Mouse (Mus musculus): Measurements from ENCODE around the gene Snrpa1.

The Snrpa1 gene

GRCm38 (mm10) chr7:66060066-66060956 lies 1.5 kb downstream of the Snrpa1 start:
- in situ Hi-C loops (cut with MboI; ENCODE audit: low pct_unique_long_range_greater_than_20kb in 1 of 2, low sequenced_read_pairs in 2 of 2, unreplicated experiment in 1 of 2): no loop called here

GRCm38 (mm10) chr7:66061057-66061456 lies 2.3 kb downstream of the Snrpa1 start:
- in situ Hi-C loops (cut with MboI; ENCODE audit: low pct_unique_long_range_greater_than_20kb in 1 of 2, low sequenced_read_pairs in 2 of 2, unreplicated experiment in 1 of 2): no loop called here

DNA sequence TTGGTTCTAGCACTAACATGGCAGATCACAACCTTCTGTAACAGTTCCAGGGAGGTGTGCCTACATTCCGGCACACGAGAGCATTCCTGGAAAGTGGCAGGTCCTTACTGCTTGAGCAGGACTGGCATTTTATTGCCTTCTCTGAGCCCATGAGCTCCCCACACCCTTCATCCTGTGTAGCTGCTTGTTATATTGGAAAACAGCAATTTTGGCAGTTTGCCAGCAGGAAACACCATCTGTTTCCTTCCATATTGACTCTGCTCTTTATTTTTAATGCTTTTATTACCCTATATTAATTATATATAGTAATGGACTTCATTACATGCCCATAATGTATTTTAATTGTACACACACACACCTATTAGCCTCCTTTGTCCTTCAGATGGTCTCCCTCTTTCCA lies 17.6 kb downstream of the Snrpa1 start:
- in situ Hi-C loops (cut with MboI; ENCODE audit: low pct_unique_long_range_greater_than_20kb in 1 of 2, low sequenced_read_pairs in 2 of 2, unreplicated experiment in 1 of 2): no loop called here

DNA sequence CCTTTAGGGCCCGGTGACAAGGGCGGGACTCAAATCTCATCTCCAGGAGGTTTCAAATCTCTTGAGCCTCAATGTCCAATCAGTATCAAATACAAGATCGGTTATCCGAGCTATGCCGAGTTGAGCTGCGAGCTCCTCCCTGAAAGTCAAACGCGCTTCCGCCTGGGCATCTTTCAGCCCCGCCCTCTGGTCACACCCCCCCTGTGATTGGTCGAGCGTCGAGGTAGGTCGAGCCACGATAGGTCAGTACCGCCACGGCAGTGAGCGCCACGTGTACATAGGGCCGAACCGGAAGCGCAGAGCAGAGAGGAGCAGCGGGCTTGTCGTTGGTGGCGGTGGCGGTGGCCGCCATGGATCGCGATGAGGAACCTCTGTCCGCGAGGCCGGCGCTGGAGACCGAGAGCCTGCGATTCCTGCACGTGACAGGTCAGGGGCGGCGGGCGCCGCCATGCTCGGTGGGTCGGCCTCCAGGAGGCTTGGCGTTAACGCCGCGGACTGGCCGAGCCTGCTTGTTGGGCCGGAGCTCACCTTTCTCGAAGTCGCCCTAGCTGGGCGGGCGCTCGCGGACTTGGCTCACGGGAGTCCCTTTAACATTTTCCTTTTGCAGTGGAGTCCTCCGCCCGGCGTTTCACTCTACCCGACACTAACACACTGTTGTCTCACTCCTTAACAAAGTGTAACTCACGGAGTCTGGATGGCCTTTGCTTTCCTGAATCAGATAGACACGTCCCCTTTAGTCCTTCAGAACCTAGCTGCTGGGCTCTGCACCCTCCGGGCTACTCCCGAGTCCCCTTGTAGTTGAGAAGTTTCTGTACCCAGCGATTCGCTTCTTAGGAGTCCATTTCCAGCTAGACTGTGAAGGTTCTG lies 20.8 kb downstream of the Snrpa1 start, which contains the start of gene Selenos:
Gene Selenos, plus strand, starts transcription at position 286 of the 867 bp plus-strand sequence.
- in situ Hi-C loops (cut with MboI; ENCODE audit: low pct_unique_long_range_greater_than_20kb in 1 of 2, low sequenced_read_pairs in 2 of 2, unreplicated experiment in 1 of 2): no loop called here

- in situ Hi-C loops (cut with MboI; ENCODE audit: low pct_unique_long_range_greater_than_20kb in 1 of 2, low sequenced_read_pairs in 2 of 2, unreplicated experiment in 1 of 2): no loop called here
Observed at GRCm38 (mm10) chr7:66080231-66080613, 21.4 kb downstream of the Snrpa1 start.

- in situ Hi-C loops (cut with MboI; ENCODE audit: low pct_unique_long_range_greater_than_20kb in 1 of 2, low sequenced_read_pairs in 2 of 2, unreplicated experiment in 1 of 2): no loop called here
Observed at GRCm38 (mm10) chr7:66083757-66084156, 25.0 kb downstream of the Snrpa1 start.

- in situ Hi-C loops (cut with MboI; ENCODE audit: low pct_unique_long_range_greater_than_20kb in 1 of 2, low sequenced_read_pairs in 2 of 2, unreplicated experiment in 1 of 2): no loop called here
Observed at GRCm38 (mm10) chr7:66084546-66084945, 25.7 kb downstream of the Snrpa1 start.

DNA sequence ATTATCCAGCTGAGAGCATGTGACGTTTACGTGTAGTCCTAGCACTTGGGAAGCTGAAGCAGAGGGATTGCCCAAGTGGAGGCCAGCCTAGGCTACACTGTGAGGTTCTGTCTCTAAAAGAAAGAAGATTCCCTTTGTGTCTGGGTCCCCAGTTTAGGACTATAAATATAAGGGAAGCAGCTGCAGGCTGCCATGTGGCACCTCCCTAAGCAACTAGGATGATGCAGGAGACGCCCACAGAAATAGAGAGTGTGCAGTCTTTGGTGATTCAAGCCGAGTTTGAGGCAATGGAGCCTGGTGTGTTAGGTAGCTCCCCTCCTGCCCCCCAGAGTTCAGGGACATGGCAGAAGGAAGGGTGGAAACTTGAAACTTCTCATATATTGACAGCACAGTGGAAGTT lies 28.8 kb downstream of the Snrpa1 start:
- in situ Hi-C loops (cut with MboI; ENCODE audit: low pct_unique_long_range_greater_than_20kb in 1 of 2, low sequenced_read_pairs in 2 of 2, unreplicated experiment in 1 of 2): no loop called here

DNA sequence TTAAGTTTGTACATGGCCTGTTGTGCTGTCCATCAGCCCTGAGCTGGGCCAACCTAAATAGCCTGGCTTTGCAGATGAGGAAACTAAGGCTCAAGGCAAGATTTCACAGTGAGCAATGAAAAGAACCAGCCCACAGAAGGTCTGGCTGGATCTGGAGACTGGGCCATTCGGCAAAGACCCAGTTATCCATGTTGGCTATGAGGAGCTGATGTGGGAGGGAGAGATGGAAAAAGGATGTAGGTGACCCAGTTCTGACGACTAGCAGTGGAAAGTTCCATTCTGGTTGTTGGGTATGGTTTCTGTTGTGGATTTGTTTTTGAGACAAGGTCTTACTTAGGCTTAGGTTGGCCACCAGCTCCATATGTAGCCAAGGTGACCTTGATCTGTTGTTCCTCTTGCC lies 29.3 kb downstream of the Snrpa1 start:
- in situ Hi-C loops (cut with MboI; ENCODE audit: low pct_unique_long_range_greater_than_20kb in 1 of 2, low sequenced_read_pairs in 2 of 2, unreplicated experiment in 1 of 2): no loop called here

GRCm38 (mm10) chr7:66090676-66091190 lies 31.9 kb downstream of the Snrpa1 start:
- in situ Hi-C loops (cut with MboI; ENCODE audit: low pct_unique_long_range_greater_than_20kb in 1 of 2, low sequenced_read_pairs in 2 of 2, unreplicated experiment in 1 of 2): loop anchor here in 1 of 2 experiments (10.0 kb wide), 1 partner anchor 94 kb away; no protein-coding TSS in a partner anchor

DNA sequence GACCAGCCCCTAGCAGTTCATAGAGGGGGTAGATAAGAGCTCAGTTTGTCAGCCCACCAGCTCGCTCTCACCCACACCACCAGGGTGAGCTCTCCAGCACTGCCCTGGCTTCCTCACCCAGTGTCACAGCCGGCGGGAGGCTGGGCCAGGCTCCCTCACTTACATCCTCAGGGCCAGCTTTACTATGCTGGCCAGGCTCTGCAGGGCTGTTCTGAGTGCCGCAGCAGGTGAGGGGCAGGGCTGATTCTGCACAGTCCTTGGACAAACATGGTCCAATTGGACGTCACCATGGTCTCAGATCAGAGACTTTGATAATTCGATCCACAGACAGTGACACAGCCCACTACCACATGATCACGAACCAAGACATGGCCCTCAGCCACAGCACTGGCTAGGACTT lies 32.8 kb downstream of the Snrpa1 start:
- in situ Hi-C loops (cut with MboI; ENCODE audit: low pct_unique_long_range_greater_than_20kb in 1 of 2, low sequenced_read_pairs in 2 of 2, unreplicated experiment in 1 of 2): loop anchor here in 1 of 2 experiments (10.0 kb wide), 1 partner anchor 93 kb away; no protein-coding TSS in a partner anchor

DNA sequence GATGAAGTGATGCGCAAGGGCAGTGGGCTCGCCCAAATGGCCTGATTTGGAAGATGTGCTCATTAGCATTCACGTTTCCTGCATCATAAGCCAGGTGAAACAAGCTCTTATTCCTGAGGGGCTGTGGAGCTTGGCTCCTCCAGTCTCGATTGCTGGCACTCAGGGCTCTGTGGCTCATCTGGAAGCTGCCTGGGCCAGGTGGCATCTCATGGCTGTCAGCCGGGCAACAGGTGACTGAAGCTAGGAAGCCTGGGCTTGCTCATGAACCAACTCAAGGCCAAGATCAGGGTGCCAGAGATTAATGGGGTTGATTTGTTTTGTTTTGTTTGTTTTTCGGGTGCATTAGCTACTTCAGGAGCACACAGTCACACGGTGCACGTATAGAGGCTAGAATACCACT lies 33.9 kb downstream of the Snrpa1 start:
- in situ Hi-C loops (cut with MboI; ENCODE audit: low pct_unique_long_range_greater_than_20kb in 1 of 2, low sequenced_read_pairs in 2 of 2, unreplicated experiment in 1 of 2): loop anchor here in 1 of 2 experiments (10.0 kb wide), 1 partner anchor 92 kb away; no protein-coding TSS in a partner anchor

- in situ Hi-C loops (cut with MboI; ENCODE audit: low pct_unique_long_range_greater_than_20kb in 1 of 2, low sequenced_read_pairs in 2 of 2, unreplicated experiment in 1 of 2): loop anchor here in 1 of 2 experiments (10.0 kb wide), 1 partner anchor 91 kb away; no protein-coding TSS in a partner anchor
Observed at GRCm38 (mm10) chr7:66094141-66094540, 35.3 kb downstream of the Snrpa1 start.

DNA sequence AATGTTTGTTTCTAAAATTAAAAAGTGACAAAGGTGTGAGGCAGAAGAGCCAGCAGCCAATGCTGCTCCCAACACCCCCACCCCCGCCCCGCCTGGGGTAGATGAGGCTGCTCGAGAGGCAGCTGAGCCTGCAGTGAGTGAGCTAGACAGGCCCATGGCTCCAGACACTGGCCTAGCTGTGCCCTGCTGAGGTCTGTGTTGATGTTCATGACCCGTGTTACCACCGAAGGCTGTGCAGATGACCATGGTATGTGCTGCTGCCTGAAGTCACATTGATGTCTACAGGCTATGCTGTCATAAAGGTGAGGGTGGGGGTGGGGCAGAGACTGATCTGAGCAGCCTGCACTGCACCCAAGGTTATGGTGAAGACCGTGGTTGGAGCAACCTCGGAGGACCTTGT lies 40.0 kb downstream of the Snrpa1 start:
- in situ Hi-C loops (cut with MboI; ENCODE audit: low pct_unique_long_range_greater_than_20kb in 1 of 2, low sequenced_read_pairs in 2 of 2, unreplicated experiment in 1 of 2): loop anchor here in 1 of 2 experiments (10.0 kb wide), 1 partner anchor 86 kb away; no protein-coding TSS in a partner anchor

DNA sequence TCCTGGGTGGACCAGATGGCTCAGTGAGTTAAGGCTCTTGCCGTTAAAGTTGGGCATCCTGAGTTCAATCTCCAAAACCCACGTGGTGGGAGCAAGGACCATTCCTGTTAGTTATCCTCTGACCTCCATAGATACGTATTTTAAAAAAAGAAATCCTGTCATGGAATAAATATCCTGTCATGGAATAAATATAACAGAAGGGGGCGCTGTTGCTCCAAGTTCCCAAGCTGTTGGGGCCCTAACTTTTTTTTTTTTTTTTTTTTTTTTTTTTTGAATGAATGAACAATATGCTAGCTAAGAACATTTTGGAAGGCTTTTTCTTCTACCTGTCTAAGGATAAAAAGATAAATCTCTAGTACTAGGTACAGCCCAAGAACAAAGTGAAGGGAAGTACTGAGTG lies 43.1 kb downstream of the Snrpa1 start:
- in situ Hi-C loops (cut with MboI; ENCODE audit: low pct_unique_long_range_greater_than_20kb in 1 of 2, low sequenced_read_pairs in 2 of 2, unreplicated experiment in 1 of 2): loop anchor here (5.0 to 25.0 kb wide), 3 partner anchors 80 to 560 kb away; no protein-coding TSS in a partner anchor

DNA sequence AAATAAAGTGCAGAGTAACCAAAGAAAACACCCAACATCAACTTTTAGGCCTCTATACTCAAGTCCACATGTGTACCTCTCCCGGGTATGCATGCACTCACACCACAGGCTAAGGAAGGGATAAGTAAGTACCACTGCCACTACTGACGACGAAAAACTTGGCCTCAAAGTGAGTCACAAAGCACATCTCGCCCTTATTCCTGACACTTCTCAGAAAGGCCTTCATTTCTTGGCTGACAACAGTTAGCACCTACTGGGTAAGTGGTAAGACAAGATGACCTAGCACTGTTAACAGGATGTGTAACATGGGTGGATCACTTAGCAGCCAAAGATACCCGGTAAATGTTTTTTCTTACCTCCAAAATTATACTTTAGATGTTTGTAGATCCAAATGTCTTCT lies 45.7 kb downstream of the Snrpa1 start:
- in situ Hi-C loops (cut with MboI; ENCODE audit: low pct_unique_long_range_greater_than_20kb in 1 of 2, low sequenced_read_pairs in 2 of 2, unreplicated experiment in 1 of 2): loop anchor here (5.0 to 25.0 kb wide), 3 partner anchors 78 to 558 kb away; no protein-coding TSS in a partner anchor

DNA sequence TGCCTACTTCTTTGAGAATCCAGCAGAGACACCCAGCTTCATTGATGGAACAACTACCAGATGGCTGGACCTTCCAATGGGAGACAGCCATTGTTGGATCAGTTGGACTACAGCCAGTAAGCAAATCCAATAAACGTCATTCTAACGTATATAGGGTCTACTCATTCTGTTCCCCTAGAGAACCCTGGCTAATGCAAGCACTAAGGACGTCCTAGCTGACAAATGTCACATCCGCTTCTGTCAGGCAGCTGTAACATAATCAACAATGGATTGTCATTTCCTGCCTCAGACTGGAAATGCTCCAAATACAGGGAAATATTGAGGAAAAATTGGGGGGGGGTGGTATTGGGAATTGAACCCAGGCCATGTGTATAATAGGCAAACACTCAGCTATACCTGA lies 47.0 kb downstream of the Snrpa1 start:
- in situ Hi-C loops (cut with MboI; ENCODE audit: low pct_unique_long_range_greater_than_20kb in 1 of 2, low sequenced_read_pairs in 2 of 2, unreplicated experiment in 1 of 2): loop anchor here (5.0 to 25.0 kb wide), 3 partner anchors 197 to 557 kb away; no protein-coding TSS in a partner anchor

DNA sequence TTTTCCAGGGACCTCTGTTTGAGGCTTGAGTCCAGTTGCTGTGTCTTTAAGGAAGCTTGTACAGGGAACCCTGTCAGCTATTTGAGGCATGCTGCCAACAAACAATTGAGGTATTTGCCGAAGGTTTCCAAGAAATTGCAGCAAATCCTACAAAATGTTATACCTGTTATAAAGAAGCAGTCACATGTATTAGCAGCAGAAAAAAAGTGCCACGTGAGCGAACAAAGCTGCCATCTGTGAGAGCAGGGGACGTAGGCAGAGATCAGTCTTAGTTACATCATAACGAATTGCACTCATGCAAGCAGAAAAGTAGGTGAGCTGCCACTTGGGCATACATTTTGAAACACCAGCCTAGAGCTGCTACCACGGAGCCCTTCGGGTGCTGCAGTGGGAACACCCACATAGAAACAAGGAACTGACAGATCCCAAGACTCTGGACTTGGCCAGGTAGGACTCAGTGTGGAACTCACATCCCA lies 47.8 kb downstream of the Snrpa1 start:
- in situ Hi-C loops (cut with MboI; ENCODE audit: low pct_unique_long_range_greater_than_20kb in 1 of 2, low sequenced_read_pairs in 2 of 2, unreplicated experiment in 1 of 2): loop anchor here (5.0 to 25.0 kb wide), 3 partner anchors 196 to 556 kb away; no protein-coding TSS in a partner anchor

All from mouse embryonic stem cell (cell line).